Mouse (Mus musculus): ENCODE results near the gene Nmt1. TPM values are rescaled to one million over a fixed set of nuclear protein-coding genes. Genes with fewer than 3 reads are reported as not detected.

Gene Nmt1
- total RNA-seq, 2 experiments from 2014 or later = 165 to 167 TPM

GRCm38 (mm10) chr11:103043982-103044381 is 16.0 kb downstream of the Nmt1 start:
- DNase-seq = no peak

DNA sequence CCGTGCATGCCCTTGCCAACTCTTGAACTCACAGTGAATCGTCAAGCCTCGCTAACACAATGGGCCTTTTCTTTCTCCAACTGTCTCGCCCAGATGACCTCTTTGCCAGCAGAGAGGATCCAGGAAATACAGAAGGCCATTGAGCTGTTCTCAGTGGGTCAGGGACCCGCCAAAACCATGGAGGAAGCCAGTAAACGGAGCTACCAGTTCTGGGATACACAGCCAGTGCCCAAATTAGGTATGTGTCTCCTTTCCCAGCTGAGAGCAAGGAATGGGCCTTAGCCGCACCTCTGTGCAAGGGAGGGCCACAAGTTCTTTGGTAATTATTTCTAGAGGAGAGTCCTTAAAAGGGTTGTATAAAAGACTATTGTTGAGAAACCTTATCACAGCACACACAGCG is 18.3 kb downstream of the Nmt1 start:
- DNase-seq = no peak

DNA sequence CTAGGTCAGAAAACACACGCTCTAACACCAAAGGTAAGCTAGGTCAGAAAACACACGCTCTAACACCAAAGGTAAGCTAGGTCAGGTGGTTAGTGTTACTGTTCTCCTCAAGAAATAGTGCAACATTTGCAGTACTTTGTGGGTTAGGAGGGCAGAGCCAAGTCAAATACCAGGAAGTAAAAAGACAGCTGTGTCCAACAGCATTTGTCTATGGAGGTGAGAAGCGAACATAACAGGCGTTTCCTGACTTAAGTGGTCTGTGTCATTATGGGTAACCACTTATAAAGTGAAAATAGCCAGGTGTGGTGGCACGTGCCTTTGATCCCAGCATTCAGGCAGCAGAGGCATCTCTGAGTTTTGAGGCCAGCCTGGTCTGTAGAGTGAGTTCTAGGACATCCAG is 21.6 kb downstream of the Nmt1 start:
- DNase-seq = no peak

GRCm38 (mm10) chr11:103050153-103050552 is 22.2 kb downstream of the Nmt1 start:
- DNase-seq = no peak

GRCm38 (mm10) chr11:103051249-103051691 is 23.3 kb downstream of the Nmt1 start:
- peak; percentile 46 to 53 for DNase-seq

- no peak for DNase-seq
Measured at GRCm38 (mm10) chr11:103052078-103052477, 24.1 kb downstream of the Nmt1 start.

- no peak for DNase-seq
Measured at GRCm38 (mm10) chr11:103053191-103054076, 25.4 kb downstream of the Nmt1 start.

DNA sequence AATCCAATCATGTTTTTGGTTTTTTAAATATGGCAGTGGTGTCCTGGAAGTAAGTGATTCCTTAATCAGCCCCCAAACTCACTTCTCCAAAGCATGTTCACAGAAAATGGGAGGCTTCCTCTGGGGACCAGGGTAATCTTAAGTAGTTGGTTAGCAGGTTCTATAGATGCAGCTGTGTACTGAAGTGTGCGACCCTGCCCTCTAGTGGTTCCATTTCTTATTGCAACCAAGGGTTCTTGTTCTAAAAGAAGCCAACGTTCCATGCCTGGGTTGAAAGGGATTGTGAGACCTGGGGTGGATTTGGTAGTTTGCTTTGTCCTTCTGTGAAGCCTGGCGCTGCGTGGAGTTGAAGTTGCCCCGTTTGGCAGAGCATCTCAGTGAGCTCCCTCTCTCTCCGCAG is 26.8 kb downstream of the Nmt1 start:
- peak; percentile 61 to 77 for DNase-seq

DNA sequence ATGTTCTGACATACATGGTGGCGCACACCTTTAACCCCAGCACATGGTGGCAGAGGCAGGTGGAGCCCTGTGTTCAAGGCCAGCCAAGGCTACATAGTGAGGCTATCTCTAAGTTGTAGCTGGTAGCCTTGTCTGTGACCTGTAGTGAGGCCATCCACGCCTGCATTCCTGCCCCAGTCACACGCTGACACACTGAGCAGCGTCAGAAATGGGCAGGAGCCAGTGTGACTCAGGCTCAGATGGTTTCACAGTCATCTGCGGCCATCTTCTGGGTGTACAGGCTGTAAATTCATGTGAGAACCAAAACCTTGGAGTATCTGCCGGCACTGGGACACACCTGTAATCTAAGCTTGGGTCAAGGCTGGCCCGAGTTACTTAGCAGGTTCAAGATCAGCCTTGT is 28.6 kb downstream of the Nmt1 start:
- no peak for DNase-seq

GRCm38 (mm10) chr11:103058499-103059085 is 30.6 kb downstream of the Nmt1 start:
- DNase-seq = no peak

- DNase-seq = no peak
Measured at GRCm38 (mm10) chr11:103066191-103067050, 38.4 kb downstream of the Nmt1 start.

DNA sequence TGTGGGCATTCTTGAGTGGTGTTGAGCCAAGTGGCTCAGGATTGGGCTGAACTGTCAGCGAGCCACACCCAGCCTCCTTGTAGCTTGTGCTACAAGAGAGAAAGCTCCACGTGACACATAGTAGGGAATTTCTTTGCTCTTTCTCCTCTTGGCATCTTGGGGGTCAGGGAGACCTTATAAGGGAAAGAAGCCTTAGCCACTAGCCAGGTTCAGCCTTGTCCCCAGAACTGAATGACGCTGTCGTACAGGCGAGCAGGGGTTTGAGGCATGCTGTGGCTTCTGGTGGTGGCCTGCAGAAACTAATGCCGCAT is 39.0 kb downstream of the Nmt1 start:
- no peak for DNase-seq

- no peak for DNase-seq
Measured at GRCm38 (mm10) chr11:103067457-103068001, 39.5 kb downstream of the Nmt1 start.

- DNase-seq = no peak
Measured at GRCm38 (mm10) chr11:103068272-103068671, 40.3 kb downstream of the Nmt1 start.

GRCm38 (mm10) chr11:103068884-103069283 is 40.9 kb downstream of the Nmt1 start:
- DNase-seq = no peak

DNA sequence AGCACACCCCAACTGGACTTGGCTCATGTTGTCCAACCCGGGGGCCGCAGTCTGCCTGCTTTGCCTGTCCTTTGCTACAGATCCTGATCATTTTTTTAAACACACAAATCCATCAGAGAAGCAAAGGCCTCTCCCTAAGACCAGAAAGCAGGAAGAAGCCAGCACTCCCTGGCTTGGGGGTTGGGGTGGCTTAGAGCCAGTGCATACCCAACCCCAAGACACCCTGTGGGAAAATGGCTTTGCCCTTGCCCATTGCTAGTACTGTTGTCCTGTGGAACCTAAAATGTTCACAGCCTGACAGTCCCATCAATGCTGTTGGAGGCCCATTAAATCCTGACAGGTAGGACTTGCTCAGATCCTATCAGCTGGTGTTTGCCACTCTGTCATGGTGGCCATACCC is 41.7 kb downstream of the Nmt1 start:
- no peak for DNase-seq

DNA sequence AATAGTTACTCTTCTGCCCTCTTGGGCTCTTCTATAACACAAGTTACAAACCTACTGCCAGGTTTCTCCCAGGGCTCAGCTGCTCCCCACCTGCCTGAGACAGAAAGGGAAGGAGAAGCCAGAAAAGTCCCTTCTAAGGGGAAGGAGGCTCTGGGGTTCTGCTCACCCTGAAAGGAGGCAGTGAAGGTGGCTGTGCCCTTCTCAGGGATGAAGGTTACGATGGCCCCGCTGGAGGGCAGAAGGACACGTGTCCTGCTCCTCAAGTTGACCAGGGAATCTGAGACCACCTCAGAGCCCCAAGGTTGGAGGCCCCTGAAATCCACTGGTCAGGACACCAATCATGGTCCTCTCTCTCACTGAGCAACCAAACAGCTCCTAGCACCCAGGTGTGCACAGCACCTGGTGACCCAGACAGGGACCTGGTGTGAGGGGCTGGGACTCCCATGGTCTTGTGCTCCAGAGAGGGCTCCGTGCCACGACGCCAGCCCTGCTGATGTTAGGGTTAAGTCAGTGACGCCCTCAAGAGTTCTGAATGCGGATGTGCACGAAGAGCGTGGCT is 42.4 kb downstream of the Nmt1 start:
- DNase-seq = no peak

DNA sequence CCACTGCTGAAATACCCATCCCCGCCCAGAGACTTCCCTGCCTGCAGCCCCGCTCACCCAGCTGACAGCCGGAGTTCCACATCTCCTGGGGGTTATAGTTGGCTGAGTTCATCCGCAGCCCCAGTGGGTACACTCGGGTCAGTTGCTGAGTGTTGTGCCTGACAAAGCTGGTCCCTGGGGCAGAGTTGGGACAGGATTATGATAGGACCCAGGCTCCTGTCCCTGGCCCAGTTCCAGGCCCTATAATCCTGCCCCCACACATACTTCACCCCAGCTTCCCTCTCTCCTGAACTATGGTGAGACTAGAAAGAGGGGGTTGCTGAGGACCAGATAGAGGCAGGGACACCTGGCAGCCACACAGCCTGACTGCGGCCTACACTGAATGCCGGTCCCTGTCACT is 45.7 kb downstream of the Nmt1 start:
- DNase-seq = peak in 1 of 2 experiments; percentile 2

DNA sequence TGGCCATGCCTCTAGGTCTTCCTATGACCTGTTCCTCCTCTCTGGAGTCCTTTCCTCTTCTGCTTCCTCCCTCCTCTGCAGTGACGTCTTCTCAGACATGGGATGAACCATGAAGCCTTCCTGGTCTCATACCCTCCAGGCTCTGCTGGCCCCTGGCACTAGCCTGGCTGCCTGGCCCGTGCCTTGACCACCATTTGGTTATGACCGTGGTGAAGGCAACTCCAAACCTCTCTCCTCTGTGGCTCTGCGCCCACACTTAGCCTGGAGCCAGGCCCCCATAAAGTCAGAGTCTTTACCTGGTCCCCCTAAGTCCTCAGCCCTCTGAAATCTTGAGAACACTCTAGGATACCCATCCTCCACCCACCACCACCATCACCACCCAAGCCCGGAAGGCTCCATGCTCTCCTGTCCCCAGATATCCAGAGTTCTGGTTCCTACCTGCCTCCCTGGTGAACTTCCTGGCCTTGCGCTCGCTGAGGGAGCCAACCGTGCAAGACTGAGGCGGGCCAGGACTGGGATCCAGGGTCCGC is 46.2 kb downstream of the Nmt1 start:
- no peak for DNase-seq

GRCm38 (mm10) chr11:103074796-103075323 is 46.9 kb downstream of the Nmt1 start:
- no peak for DNase-seq

- no peak for DNase-seq
Measured at GRCm38 (mm10) chr11:103076010-103076409, 48.0 kb downstream of the Nmt1 start.

DNA sequence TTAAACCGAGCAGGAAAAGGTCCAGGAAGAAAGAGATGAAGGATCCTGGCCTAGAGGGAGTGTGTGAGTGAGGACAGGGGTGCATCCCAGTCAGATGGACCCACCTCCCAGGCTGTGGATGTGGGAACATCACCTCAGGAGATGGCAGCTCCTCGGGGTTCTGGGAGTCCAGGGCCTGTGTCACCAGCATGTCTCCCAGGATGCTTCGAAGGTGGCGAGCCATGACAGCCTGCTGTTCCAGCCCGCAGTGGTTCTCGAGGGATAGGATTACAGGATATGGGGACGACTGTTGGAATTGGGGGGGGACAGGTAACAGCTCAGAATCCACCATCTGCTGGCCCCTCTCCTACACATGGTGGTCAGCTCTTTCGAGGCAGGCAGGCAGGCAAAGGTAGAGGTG is 48.6 kb downstream of the Nmt1 start:
- DNase-seq = no peak

Data from layer of hippocampus, postnatal 36 days (tissue).